Mouse (Mus musculus) liver, embryonic 14 days (tissue): Measurements from ENCODE around the gene Bhlhe41. TPM values are rescaled to one million over a fixed set of nuclear protein-coding genes. Genes with fewer than 3 reads are reported as not detected.

Experiments used
- polyA plus RNA-seq: library from polyadenylated mRNA; depleted of rRNA; stranded (reverse); fragments of >200 nt; gene quantifications from 2 replicates; pipeline ENCODE4 v1.2.3, GENCODE M21; 2012; rRNA removed

Gene Bhlhe41
- 0.02 and 0.05 TPM in 2 replicates for polyA plus RNA-seq

DNA sequence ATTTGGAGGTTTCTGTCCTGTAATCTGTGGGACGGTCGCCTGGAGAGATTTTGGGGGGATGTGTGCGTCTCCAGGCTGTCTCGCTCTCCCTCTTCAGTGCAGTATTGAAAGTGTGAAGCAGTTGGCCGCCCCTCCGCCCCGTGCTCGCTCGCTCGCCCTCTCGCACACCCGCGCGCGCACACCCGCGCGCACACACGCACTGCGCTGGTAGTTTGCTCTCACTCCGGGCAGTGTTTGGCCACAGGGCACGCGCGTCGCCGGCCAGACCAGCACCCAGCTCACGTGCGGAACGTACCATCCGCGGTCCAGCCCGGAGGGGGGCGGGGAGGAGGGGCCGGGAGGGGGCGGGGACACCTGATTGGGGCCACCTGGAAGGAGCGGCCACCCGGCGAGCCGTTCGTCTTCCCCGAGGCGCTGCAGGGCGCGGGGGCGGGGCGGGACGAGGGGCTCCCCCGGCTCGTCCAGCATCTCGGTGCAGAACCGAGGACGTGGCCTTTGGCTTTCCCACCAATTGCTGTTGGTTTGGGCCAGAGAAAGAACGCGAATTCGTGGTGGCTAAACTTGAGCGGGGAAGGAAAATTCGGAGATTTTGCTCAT, at the start of gene Bhlhe41:
Gene Bhlhe41 (minus strand): TSS at position 270 of the 597 bp plus-strand sequence.

Other genes with a start within 250 kb of the Bhlhe41 start
- not detected in 2 replicates for gene Tuba3b, start 249.8 kb downstream of the Bhlhe41 start, polyA plus RNA-seq
- 2.8 and 3.0 TPM in 2 replicates for gene Rassf8, start 118.8 kb downstream of the Bhlhe41 start, polyA plus RNA-seq
- 0.10 and 0.25 TPM in 2 replicates for gene Sspn, start 66.1 kb upstream of the Bhlhe41 start, polyA plus RNA-seq